Mouse (Mus musculus) heart, adult 2 months (tissue): ENCODE measurements around the gene Cyp1b1.

ENCODE experiments used
- CTCF ChIP-seq: fragments of 200-600 bp; IDR thresholded peaks from 2 replicates; pipeline ENCODE4 v1.8.1; 2022; ENCODE audit warnings: antibody characterized with exemption, mild to moderate bottlenecking, moderate library complexity
- EP300 ChIP-seq: fragments of 200-500 bp; IDR thresholded peaks from 2 replicates; pipeline ENCODE4 v1.6.1; 2011; ENCODE audit warnings: low read depth, low read length, control low read depth; ENCODE audit not compliant: insufficient read depth

GRCm38 (mm10) chr17:79753831-79754230 is 39.0 kb upstream of the Cyp1b1 start:
- TF ChIP-seq EP300: no peak
- no peak for TF ChIP-seq CTCF
